Mouse (Mus musculus): ENCODE data around the gene Bri3.
A peak's percentile ranks its signal among the peaks of the same experiment; 100 is the strongest.
"Not testable (repeated sequence)": the region's sequence is repeated elsewhere in the genome, so short reads cannot be mapped to it uniquely, and the experiment has no call there.

The Bri3 gene

DNA sequence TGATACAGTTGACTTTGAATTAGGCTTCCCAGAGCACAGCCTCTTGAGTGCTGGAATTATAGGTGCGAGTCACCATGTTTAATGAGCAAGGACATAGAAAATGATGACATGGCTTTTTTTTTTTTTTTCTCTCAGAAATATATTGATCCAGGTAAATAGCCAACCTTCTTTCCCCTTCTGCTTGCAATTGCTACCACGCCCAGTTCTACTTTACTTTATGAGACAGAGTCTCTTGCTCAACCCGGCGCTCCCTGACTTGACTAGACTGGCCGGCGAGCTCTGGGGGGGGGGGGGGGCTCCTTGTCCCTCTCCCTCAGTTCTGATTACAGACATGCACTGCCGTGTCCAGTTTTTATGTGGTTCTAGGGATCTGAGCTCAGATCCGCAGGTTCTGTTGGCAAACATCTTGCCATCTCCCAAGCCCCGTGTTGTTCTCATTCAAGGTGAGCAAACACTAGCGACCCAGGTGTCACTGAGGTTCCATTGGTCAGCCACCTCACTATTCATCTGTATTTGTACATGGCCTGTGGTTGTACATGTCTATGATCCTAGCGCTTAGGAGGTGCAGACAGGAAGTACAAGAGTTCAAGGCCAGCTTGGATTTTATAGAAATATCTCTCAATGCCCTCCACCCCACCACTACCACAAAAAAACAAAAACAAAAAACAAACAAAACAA is 120.6 kb downstream of the Bri3 start:
- no peak for DNase-seq

- not testable (repeated sequence) for DNase-seq
Measured at GRCm38 (mm10) chr5:144366551-144366950, 122.3 kb downstream of the Bri3 start.

GRCm38 (mm10) chr5:144368661-144369205 is 124.5 kb downstream of the Bri3 start:
- no peak for DNase-seq

GRCm38 (mm10) chr5:144370986-144371385 is 126.7 kb downstream of the Bri3 start:
- DNase-seq: no peak

DNA sequence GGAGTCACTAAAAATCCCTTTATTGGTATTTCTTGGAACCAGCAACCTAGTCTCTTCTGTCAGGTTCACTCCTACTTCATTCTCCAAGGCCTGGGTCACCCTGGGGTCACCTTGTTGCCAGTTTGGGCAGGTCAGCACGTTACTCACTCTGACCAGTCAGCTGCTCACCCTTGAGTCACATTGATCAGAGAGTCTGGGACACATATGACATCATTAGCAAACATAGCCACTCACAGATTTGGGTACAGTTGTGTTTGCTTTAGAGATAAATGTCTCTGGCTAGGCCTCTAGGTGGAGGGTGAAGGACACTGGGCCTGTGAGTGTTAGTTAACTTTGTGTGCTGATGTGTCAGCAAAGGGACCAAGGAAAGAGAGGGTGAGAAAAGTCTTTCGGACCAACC is 127.9 kb downstream of the Bri3 start:
- DNase-seq: no peak

DNA sequence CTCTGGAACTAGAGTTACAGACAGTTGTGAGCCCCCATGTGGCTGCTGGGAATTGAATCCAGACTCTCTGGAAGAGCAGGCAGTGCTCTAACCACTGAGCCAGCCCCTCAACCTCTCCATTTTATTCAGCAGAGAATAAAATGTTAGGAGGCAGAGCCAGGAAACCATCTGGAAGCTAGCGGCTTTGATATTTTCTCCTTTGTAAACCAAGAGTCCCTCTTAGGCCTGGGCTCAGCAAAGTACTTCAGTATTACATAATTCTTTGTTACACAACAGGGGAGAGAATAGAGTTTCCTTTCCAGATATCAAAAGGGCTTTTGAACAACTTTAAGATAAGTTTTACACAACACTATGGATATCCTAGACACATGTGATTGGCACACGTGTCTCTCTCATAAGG is 128.6 kb downstream of the Bri3 start:
- DNase-seq: no peak

DNA sequence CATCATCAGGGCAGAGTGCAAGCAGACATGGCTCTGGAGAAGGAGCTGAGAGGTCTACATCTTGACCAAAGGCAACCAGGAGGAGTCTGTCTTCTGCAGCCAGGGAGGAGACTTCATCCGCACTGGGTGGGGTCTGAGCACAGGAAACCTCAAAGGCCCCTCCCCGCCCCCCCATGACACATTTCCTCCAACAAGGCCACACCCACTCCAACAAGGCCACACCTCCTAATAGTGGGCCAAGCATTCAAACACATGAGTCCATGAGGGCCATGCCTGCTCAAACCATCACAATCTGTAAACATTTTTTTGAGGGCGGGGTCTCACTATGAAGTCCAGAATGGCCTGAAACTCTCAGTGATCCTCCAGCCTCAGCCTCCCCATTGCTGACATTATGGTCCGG is 135.2 kb downstream of the Bri3 start:
- DNase-seq: no peak

- DNase-seq: no peak
Measured at GRCm38 (mm10) chr5:144380689-144381088, 136.5 kb downstream of the Bri3 start.

GRCm38 (mm10) chr5:144381782-144382181 is 137.5 kb downstream of the Bri3 start:
- peak in 1 of 2 experiments; percentile 11 for DNase-seq

GRCm38 (mm10) chr5:144383936-144384335 is 139.7 kb downstream of the Bri3 start:
- DNase-seq: no peak

- DNase-seq: peak; percentile 69 to 80
Measured at GRCm38 (mm10) chr5:144387851-144388250, 143.6 kb downstream of the Bri3 start.

GRCm38 (mm10) chr5:144394142-144394541 is 149.9 kb downstream of the Bri3 start:
- DNase-seq: no peak

DNA sequence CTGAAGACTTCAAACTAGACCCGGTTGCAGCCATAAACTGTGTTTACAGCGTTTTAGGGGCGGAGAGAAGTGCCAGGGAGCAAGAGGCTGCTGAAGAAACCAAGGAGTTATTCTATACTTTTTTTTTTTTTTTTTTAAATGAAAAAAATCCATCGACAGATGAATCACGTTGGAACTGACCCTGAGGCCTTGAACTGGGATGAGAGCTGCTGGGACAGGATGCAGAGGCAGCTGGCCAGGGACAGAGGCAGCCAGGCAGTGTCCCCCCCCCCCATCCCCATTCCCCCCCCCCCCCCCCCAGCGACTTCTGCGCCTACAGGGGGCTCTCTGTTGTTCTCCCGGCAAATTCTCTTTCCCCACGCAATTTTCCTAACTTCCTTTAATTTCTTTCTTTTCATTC is 153.3 kb downstream of the Bri3 start:
- DNase-seq: no peak

- DNase-seq: no peak
Measured at GRCm38 (mm10) chr5:144400821-144401220, 156.6 kb downstream of the Bri3 start.

DNA sequence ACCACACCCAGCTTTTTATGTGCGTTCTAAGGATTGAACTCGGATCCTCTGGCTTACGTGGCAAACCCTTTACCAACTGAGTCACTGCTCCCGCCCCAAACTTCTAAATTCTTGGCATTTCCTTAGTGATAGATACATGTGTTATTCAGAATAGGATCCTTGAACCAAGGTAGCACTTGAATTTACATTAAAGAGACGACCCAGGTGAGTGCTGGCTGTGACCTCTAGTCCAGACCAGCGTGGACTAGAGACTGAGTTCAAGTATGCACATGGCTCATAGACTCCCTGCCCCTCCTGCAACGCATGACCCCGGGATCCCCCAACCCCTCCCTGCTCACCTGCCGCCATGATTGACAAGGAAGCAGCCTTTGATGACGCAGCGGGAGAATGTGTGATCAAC is 162.0 kb downstream of the Bri3 start:
- DNase-seq: no peak

DNA sequence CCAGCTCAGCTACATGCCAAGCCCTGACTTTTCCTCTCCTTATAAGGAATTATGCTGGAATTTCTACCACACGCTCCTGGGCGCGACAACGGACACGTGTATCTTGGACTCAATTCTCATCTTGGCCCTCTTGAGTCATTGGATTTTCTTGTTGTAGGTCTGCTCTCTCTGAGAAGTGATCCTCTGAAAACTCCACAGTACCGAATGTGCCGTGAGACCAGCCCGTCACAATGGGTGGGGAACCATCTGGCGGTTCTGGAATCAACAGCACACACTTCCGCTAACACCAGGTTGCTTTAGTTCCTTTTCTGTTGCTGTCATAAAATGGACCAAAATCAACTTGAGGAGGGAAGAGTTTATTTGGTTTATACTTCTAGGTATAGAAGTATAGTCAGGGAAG is 166.4 kb downstream of the Bri3 start:
- no peak for DNase-seq

DNA sequence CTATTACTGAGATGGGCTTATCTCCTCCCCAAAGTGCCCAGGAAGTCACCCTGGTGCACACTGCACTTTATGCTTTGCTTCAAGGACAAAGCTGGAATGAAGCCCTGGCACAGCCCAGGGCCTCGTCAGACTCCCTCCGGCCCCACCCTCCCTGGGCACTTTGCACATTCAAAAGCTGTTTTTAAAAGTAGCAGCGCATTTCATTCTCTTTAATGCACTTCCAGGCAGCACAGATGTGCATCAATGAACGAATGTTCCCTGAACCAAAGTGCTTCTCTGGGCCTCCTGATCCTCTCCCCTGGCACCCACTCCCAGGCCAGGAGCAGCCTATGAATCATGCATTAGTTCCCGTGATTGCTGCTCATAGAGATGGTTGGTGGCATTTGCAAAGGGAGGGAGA is 167.5 kb downstream of the Bri3 start:
- DNase-seq: no peak

DNA sequence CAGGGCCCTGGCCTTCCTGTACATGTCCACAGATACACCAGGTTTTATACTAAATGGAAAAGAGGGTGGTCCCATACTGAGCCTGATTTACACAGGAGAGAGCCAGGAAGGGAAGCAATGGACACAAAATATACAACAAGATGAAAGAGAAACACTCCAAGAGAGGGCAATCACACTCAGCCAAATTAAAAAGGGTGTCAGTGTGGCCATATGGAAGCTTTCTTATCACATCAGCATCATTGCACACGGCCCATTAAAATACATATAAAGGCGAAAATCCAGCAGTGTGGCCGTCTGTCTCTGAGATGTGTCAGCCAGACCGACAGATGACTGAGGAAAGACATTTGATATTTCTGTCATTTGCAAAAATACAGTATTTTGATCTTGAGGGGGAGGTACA is 168.5 kb downstream of the Bri3 start:
- no peak for DNase-seq

GRCm38 (mm10) chr5:144418456-144418855 is 174.2 kb downstream of the Bri3 start:
- peak in 1 of 2 experiments; percentile 11 for DNase-seq

DNA sequence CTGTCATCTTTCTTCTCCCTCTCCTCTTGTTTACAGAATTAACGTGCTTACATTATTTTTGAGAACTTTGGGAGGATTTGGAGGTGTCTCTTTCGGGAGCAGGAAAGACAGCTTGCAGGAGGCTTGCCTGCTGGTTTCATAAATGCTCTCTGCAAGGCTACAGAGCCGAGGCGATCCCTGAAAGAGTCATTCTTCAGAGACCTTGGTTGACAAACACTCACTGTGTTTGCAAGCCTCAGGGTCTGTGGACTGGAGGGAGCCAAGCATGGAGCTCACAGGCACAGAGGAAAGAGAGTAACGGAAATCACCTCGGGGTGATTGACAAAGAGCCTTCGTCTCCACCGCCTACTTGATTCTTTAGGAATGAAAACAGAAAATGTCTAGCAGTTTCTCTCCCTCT is 175.8 kb downstream of the Bri3 start:
- no peak for DNase-seq

GRCm38 (mm10) chr5:144426697-144427096 is 182.5 kb downstream of the Bri3 start:
- DNase-seq: no peak

- DNase-seq: peak; percentile 66 to 78
Measured at GRCm38 (mm10) chr5:144427861-144428260, 183.6 kb downstream of the Bri3 start.

- no peak for DNase-seq
Measured at GRCm38 (mm10) chr5:144431481-144431880, 187.2 kb downstream of the Bri3 start.

- peak; percentile 77 to 83 for DNase-seq
Measured at GRCm38 (mm10) chr5:144439286-144440040, 195.2 kb downstream of the Bri3 start.
